Mouse (Mus musculus) embryonic facial prominence, embryonic 15.5 days (tissue): ENCODE data around the gene Abcg8. TPM values are rescaled to one million over a fixed set of nuclear protein-coding genes. Genes with fewer than 3 reads are reported as not detected.

ENCODE experiments used
- ATAC-seq: fragments of 200-750 bp; cut with Nextera tagmentation; 2 replicates; pipeline ENCODE4 v1.8.0; 2017; ENCODE audit warnings: low read depth, moderate TSS enrichment; ENCODE audit not compliant: insufficient number of reproducible peaks, low FRiP score, low TSS enrichment
- H3K27ac ChIP-seq: fragments of 300-500 bp; sonication (generic); replicated peaks from 2 replicates; pipeline ENCODE4 v1.5.1; 2015; ENCODE audit warnings: mild to moderate bottlenecking, inconsistent platforms
- H3K27me3 ChIP-seq: fragments of 300-500 bp; sonication (generic); 2 replicates; pipeline ENCODE4 v1.6.1; 2015; ENCODE audit warnings: inconsistent platforms
- H3K36me3 ChIP-seq: fragments of 300-500 bp; sonication (generic); 2 replicates; pipeline ENCODE4 v1.6.1; 2015; ENCODE audit warnings: mild to moderate bottlenecking, inconsistent platforms
- H3K4me1 ChIP-seq: fragments of 300-500 bp; sonication (generic); 2 replicates; pipeline ENCODE4 v1.6.1; 2015; ENCODE audit warnings: inconsistent platforms
- H3K4me2 ChIP-seq: fragments of 300-500 bp; sonication (generic); replicated peaks from 2 replicates; pipeline ENCODE4 v1.6.1; 2015; ENCODE audit warnings: mild to moderate bottlenecking, inconsistent platforms
- H3K4me3 ChIP-seq: fragments of 300-500 bp; sonication (generic); replicated peaks from 2 replicates; pipeline ENCODE4 v1.5.1; 2015; ENCODE audit warnings: mild to moderate bottlenecking, inconsistent platforms
- H3K9ac ChIP-seq: fragments of 300-500 bp; sonication (generic); 2 replicates; pipeline ENCODE4 v1.6.1; 2015; ENCODE audit warnings: inconsistent platforms
- H3K9me3 ChIP-seq: fragments of 300-500 bp; sonication (generic); replicated peaks from 2 replicates; pipeline ENCODE4 v1.6.1; 2016; ENCODE audit warnings: inconsistent platforms
- WGBS: fragments of 180-500 bp; shearing (Covaris S2); methylation state at CpG from one replicate; pipeline ENCODE4 v1.1.7; 2015; 5-methylcytosine and 5-hydroxymethylcytosine counted together
- polyA plus RNA-seq: library from polyadenylated mRNA; unstranded; fragments of >200 nt; fragmentation: Nextera tagmentation; extraction: Ambion mirVana; gene quantifications from 2 replicates; pipeline ENCODE4 v1.2.1, GENCODE M21; 2015

Gene Abcg8
- polyA plus RNA-seq, 1 experiment from 2014 or later: 0.16 TPM

DNA sequence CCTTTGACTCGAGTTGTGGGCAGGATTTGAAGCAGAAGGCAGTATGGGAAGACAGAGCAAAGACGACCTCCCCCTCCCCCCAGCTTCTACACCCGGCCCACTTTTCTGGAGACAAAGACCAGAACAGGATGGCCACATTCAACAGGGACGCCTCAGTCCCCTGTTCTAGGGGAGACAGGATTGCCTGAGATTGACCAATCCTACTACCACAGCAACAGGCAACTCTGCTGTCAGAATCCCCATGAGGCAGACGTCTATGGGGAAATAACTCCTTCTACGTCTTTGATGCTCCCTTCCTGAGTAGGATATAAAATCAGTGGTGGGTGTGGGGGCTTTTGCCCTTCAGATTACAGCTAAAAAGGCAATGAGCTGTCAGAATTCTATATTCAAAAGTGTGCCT is 8.2 kb downstream of the Abcg8 start:
- Histone ChIP-seq H3K4me1 (peaks cover 16% of the 10 kb centered on the region; the same call in 1 of the 2 replicates), H3K9ac (no peak overlapping the region), H3K9me3 (no peaks in the 10 kb centered on the region), H3K36me3 (no peaks in the 10 kb centered on the region), H3K27me3 (no peaks in the 10 kb centered on the region), H3K4me3 (no peak overlapping the region), H3K27ac (no peak overlapping the region), H3K4me2 (no peak overlapping the region)
- WGBS: 55% methylated on average over 6 of the region's 6 CpGs
- no peak for ATAC-seq

DNA sequence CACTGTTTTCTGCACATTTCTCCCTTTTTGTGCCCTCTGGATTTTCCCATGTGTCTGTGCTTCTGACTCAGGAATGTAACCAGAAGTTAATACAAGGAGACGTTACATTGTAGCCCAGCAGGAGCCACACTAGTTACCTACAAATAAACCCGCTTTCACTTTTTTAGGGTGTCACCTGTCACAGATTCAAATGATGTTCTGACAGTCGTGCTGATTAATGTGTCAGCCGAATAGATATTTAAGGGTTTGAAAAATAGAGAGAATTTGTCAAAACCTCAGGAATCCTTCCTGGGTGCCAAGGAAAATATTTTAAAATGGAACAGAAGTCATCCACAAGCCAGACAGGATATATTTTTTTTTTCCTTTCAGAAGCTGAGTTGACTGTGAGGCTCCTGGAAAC is 9.2 kb downstream of the Abcg8 start:
- 47% methylated on average over 4 of the region's 4 CpGs for WGBS

DNA sequence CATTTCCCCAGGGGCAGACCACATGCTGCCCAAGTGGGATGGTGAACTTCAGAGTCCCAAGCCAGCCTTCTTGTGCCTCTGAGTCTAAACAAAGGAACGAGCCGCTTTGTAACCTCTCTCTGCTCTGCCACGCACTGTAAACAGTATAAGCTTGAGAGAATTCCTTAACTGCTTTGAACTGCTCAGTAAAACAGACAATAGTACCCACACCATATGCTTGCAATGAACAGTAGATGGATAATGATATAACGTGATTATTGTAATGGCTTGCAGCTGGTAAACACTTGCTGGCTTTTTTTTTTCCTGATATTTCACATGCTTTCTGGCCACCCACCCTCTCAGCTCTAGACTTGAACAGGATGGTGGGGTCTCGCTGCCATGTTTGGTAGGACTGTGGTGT is 11.9 kb downstream of the Abcg8 start:
- 26% methylated on average over 5 of the region's 5 CpGs for WGBS
- no peak for ATAC-seq
- Histone ChIP-seq H3K9me3 (no peaks in the 10 kb centered on the region), H3K4me2 (no peak overlapping the region), H3K27ac (no peak overlapping the region), H3K27me3 (no peaks in the 10 kb centered on the region), H3K4me3 (no peak overlapping the region), H3K36me3 (no peaks in the 10 kb centered on the region), H3K4me1 (peaks cover 28% of the 10 kb centered on the region), H3K9ac (no peak overlapping the region)

More for the DNA sequence above, 9.2 kb downstream of the Abcg8 start:
- no peaks in the 10 kb centered on the region for H3K27me3 ChIP-seq
- no peak for ATAC-seq
- H3K4me3 ChIP-seq: no peak overlapping the region
- H3K9ac ChIP-seq: no peak overlapping the region
- no peak overlapping the region for H3K27ac ChIP-seq
- H3K9me3 ChIP-seq: no peaks in the 10 kb centered on the region
- no peak overlapping the region for H3K4me2 ChIP-seq
- H3K36me3 ChIP-seq: no peaks in the 10 kb centered on the region
- H3K4me1 ChIP-seq: peaks cover 24% of the 10 kb centered on the region

DNA sequence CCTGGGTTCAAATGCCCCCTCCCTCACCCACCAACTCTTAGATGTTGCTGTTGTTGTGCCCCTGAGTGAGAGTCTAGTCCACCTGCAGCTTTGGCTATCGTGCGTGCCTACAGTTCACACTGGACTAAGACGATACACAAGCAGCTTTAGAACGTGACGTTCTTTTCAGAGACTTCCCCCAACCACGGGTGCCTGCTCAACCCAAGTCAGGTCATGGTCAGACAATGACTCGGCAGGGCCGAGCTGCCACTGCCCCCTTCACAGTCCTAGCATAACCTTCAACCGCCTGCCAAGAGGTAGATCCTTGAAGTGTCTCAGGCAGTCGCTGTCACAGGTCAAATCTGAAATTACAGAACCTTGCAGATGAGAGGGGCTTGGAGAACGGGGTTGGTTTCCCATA is 12.7 kb downstream of the Abcg8 start:
- no peak overlapping the region for H3K27ac ChIP-seq
- H3K9ac ChIP-seq: no peak overlapping the region
- no peak overlapping the region for H3K4me2 ChIP-seq
- no peak overlapping the region for H3K4me3 ChIP-seq
- H3K27me3 ChIP-seq: no peaks in the 10 kb centered on the region
- peaks cover 28% of the 10 kb centered on the region for H3K4me1 ChIP-seq
- ATAC-seq: no peak
- H3K9me3 ChIP-seq: no peaks in the 10 kb centered on the region
- WGBS: 90% methylated on average over 11 of the region's 11 CpGs
- H3K36me3 ChIP-seq: no peaks in the 10 kb centered on the region

DNA sequence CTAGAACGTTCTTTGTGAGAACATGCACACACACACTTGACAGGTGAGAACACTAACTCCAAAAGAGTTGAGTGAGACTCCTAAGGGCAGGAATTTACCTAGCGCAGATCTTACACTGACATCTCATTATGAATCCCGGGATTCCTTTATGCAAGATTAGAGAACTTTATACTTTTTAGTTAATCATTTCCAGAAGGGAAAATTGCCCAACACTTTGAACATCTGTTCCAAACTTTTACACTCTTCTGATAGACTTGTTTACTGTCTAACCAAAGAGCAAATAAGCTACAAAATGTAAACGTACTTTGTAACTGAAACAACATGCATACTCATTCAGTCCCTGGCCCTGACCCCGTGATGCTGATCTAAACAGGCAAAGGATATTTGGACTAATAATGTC is 13.2 kb downstream of the Abcg8 start:
- no peak overlapping the region for H3K27ac ChIP-seq
- H3K4me2 ChIP-seq: no peak overlapping the region
- no peak for ATAC-seq
- no peak overlapping the region for H3K9ac ChIP-seq
- H3K27me3 ChIP-seq: no peaks in the 10 kb centered on the region
- WGBS: 36% methylated on average over 5 of the region's 5 CpGs
- H3K4me3 ChIP-seq: no peak overlapping the region
- H3K4me1 ChIP-seq: peaks cover 28% of the 10 kb centered on the region
- no peaks in the 10 kb centered on the region for H3K9me3 ChIP-seq
- no peaks in the 10 kb centered on the region for H3K36me3 ChIP-seq

DNA sequence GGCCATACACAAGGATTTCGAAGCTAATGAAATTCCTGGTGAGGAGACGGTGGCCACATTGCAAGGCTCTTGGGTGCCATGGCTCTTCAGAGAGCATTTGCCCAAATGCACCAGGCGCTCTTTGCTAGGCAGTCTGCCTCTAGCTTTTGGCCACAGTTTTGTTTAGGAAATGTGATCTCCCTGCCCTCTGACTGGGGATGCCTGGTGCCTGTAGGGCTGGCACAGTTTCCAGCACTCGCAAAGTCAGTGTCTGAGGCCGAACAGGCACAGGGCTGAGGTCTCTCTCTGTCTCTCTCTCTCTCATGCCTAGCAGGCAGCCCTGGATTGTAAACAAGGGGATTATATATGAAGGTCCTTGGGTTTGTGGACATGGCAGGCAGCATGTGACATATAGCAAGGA is 14.0 kb downstream of the Abcg8 start:
- ATAC-seq: 0 out of 2 replicates have a peak, but pooled peaks have one; percentile 30
- H3K9ac ChIP-seq: no peak overlapping the region
- H3K27me3 ChIP-seq: no peaks in the 10 kb centered on the region
- H3K4me2 ChIP-seq: no peak overlapping the region
- 46% methylated on average over 5 of the region's 5 CpGs for WGBS
- H3K4me3 ChIP-seq: no peak overlapping the region
- no peaks in the 10 kb centered on the region for H3K36me3 ChIP-seq
- H3K27ac ChIP-seq: no peak overlapping the region
- no peaks in the 10 kb centered on the region for H3K9me3 ChIP-seq
- peaks cover 23% of the 10 kb centered on the region for H3K4me1 ChIP-seq

DNA sequence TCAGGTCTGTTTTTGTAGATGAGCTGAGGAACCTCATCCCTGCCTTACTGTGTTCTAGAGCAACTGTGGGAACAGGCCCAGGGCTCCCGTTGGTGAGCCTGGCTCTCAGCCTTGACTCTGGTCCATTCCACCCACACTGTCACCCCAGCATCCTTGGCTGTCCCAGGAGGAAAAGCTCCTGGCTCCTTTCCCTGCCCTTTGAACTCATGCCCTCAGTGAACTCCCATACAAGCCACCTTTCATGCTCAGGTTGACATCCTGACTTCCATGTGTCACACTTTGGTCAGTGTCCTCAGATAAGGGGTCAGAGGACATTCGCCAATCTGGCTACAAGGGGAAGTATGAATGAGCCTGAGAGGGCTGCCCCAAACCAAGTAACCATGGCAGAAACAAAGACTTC is 17.6 kb downstream of the Abcg8 start:
- Histone ChIP-seq H3K36me3 (no peaks in the 10 kb centered on the region), H3K4me2 (no peak overlapping the region), H3K9me3 (no peaks in the 10 kb centered on the region), H3K27ac (no peak overlapping the region), H3K9ac (no peak overlapping the region), H3K4me1 (peaks cover 12% of the 10 kb centered on the region), H3K4me3 (no peak overlapping the region), H3K27me3 (no peaks in the 10 kb centered on the region; the same call in 1 of the 2 replicates)
- ATAC-seq: no peak
- WGBS: 83% methylated on average over 2 of the region's 2 CpGs

DNA sequence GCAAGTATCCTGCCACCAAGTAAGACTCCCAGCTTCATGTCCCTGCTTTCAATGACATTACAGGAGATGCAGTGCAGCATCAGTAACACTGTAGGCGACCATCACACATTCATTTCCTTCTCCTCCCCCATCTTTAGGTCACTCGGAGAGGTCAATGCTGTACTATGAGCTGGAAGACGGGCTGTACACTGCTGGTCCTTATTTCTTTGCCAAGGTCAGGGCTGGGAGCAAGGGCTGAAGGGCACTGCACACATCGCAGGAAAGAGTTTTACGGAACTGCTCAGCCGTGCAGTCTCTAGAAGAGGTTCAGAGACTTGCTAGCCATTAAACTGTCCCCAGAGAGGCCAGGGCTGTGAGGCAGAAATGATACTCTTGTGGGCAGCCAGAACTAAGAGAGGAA is 20.4 kb downstream of the Abcg8 start:
- no peaks in the 10 kb centered on the region for H3K36me3 ChIP-seq
- H3K4me3 ChIP-seq: no peak overlapping the region
- WGBS: 60% methylated on average over 6 of the region's 6 CpGs
- ATAC-seq: no peak
- no peaks in the 10 kb centered on the region; the same call in 1 of the 2 replicates for H3K27me3 ChIP-seq
- no peak overlapping the region for H3K9ac ChIP-seq
- H3K9me3 ChIP-seq: no peaks in the 10 kb centered on the region
- no peak overlapping the region for H3K27ac ChIP-seq
- H3K4me2 ChIP-seq: no peak overlapping the region
- H3K4me1 ChIP-seq: 0 out of 2 replicates have a peak, but pooled peaks cover 10% of the 10 kb centered on the region

DNA sequence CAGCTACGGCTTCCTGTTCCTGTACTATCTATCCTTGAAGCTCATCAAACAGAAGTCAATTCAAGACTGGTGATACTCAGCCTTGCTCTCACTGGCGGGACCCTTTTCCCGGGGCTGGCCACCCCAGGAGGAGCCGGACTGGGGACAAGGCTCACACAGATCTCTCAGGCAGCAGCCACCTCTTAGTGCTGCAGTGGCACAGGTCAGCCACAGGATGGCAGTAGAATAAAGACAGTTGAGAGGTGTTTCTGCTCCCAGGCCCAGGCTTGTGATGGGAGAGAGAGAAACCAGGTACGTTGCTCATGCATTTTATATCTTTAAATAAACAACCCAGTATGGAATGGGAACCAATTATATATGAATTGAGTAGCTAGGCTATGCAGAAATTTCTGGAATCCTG is 22.6 kb downstream of the Abcg8 start:
- H3K27ac ChIP-seq: no peak overlapping the region
- no peak overlapping the region for H3K4me3 ChIP-seq
- H3K4me1 ChIP-seq: peaks cover 16% of the 10 kb centered on the region
- no peak for ATAC-seq
- H3K36me3 ChIP-seq: no peaks in the 10 kb centered on the region
- no peaks in the 10 kb centered on the region for H3K9me3 ChIP-seq
- no peak overlapping the region for H3K9ac ChIP-seq
- no peaks in the 10 kb centered on the region; the same call in 1 of the 2 replicates for H3K27me3 ChIP-seq
- no peak overlapping the region for H3K4me2 ChIP-seq
- WGBS: 20% methylated on average over 5 of the region's 5 CpGs

DNA sequence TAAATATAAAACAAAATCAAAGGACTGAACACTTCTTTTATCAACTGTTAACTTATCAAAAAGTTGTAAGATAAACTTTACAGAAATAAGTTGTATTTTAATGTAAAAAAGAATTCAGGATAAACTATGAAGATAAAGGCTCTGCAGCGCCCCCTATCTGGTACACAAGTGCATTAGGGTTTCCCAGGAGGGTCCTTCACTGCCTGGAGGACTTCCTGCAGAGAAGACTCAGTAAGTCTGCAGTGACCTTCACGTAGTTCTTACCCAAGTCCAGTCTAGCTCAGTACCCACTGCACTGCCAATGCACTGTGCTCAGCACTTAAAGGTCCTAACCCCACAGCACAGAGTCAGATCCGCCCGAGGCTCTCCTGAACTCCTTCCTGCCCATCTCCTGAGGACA is 31.3 kb downstream of the Abcg8 start:
- peaks cover 25% of the 10 kb centered on the region for H3K36me3 ChIP-seq

DNA sequence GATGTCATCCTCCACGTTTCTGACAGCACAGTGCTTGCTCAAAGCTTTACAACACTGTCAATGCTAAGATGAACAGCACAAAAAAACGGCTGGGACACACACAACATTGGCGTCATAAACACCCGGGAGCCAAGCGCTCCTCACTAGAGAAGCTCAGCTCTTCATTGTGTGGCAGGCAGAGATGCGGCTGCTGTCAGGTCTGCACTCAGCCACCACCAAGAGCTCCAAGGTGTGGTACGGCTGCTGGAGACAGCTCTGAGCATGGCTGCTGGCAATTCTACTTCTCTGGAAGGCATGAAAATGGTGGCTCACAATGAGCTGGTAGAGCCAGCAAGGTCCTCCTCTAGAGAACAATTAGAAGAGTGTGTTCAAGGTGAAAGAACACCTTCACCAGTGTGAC is 32.7 kb downstream of the Abcg8 start:
- Histone ChIP-seq H3K27ac (no peak overlapping the region), H3K36me3 (peaks cover 29% of the 10 kb centered on the region), H3K9ac (no peak overlapping the region), H3K4me1 (peaks cover 14% of the 10 kb centered on the region), H3K9me3 (no peaks in the 10 kb centered on the region), H3K4me3 (no peak overlapping the region), H3K4me2 (no peak overlapping the region), H3K27me3 (no peaks in the 10 kb centered on the region)
- ATAC-seq: no peak
- WGBS: 84% methylated on average over 7 of the region's 7 CpGs

More for the DNA sequence above, 31.3 kb downstream of the Abcg8 start:
- no peak overlapping the region for H3K4me2 ChIP-seq
- 65% methylated on average over 4 of the region's 4 CpGs for WGBS
- H3K4me3 ChIP-seq: no peak overlapping the region
- H3K9ac ChIP-seq: no peak overlapping the region
- H3K9me3 ChIP-seq: no peaks in the 10 kb centered on the region
- no peak for ATAC-seq
- no peak overlapping the region for H3K27ac ChIP-seq
- H3K27me3 ChIP-seq: no peaks in the 10 kb centered on the region
- H3K4me1 ChIP-seq: peaks cover 17% of the 10 kb centered on the region

DNA sequence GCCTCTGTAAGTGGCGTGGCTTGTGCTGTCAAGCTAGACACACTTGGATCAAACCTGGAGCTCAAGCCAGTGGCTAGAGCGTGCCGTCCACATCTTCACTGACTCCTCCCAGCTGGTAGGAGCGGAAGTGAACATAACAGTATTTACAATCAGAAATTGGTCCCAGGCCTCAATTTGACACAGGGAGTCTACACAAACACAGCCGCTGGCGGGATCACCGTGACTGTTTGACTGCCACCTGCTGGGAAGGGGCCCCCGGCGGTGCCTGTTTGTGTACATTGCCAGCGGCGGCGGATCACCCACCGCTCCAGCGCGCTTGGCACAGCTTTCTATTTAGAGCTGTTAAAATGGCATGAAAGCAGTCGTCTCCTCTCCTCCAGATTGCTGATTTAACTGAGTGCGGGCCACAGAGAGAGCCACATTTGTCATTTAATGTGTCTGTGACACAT is 33.3 kb downstream of the Abcg8 start:
- WGBS: 44% methylated on average over 17 of the region's 17 CpGs
- no peak for ATAC-seq
- H3K27me3 ChIP-seq: no peaks in the 10 kb centered on the region
- H3K27ac ChIP-seq: no peak overlapping the region
- H3K4me1 ChIP-seq: peaks cover 14% of the 10 kb centered on the region
- peaks cover 29% of the 10 kb centered on the region for H3K36me3 ChIP-seq
- no peak overlapping the region for H3K9ac ChIP-seq
- H3K9me3 ChIP-seq: no peaks in the 10 kb centered on the region
- H3K4me2 ChIP-seq: no peak overlapping the region
- no peak overlapping the region for H3K4me3 ChIP-seq
